Mouse (Mus musculus): ENCODE results near the gene Pou4f1.

DNA sequence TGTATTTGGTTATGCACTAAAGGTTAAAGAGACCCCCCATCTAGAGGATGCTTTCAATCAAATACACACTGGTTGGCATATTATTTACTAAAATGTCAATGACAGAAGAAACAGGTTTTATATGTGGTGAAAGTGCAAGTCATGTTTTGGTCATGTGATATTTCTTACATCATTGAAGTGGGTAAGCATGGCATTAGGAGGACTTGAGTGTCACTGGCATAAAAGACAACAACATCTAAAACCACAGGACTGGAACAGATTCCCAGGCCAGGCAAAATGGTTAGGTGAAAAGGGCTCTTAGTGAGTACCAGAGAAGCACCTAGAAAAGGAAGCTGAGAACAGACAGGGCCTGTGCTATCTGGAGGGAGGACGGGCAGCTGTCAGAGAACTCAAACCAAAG lies 43.9 kb upstream of the Pou4f1 start:
- no peak for TF ChIP-seq CTCF (IDR thresholded peaks at IDR 0.05; ENCODE audit: borderline replicate concordance, insufficient read depth, low read length)
- TF ChIP-seq POLR2A (IDR thresholded peaks at IDR 0.05; ENCODE audit: low read depth, low read length) = no peak
